Mouse (Mus musculus): ENCODE measurements at regions not wholly inside any gene's neighbourhood (a gene's known extent, or its start where the extent isn't known, plus 50 kb on each side); places are given as distances from the start of the nearest gene placed in this dataset.
A peak's percentile ranks its signal among the peaks of the same experiment; 100 is the strongest.

DNA sequence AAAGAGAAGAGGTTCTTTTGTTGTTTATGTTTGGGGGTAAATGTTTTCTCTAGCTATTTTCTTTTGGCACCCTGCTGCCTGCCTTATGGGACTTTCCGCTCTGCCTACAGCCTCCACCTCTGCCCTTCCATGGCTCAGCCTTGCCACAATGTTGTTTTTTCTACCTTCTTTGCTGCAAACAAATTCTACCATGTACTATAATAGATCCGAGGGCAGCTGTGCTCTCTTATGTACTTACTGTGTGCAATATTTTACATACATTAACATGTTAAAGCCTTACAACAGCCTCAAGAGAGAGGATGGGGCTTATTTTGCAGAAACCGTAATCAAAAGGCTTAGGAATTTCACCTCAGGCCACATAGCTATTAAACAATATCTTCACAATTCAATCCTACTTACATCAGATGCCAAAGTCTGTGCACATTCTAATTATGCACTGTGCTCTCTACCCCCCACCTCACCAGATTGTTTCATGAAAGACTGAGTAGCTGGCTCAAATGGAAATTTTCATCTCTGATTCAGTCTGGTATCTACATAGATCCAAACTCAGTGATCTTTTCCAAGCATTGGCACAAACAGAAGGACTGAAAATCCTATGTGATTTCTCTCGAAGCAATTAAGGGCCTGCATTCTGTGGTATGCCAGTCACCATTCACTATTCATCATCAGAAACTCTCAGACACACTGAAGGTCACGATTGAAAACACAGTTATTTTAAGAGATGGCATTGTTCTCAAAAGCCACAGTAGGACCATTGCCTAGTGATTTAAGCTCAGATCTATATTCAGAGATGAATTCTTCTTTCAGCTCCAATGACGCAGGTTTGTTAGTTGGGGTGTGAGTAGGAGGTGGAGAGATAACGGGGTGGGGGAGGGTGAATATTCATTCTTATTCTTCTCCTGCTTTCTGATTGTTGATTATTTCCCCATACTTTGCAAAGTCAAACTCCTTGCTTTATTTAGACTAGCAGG is 675.2 kb downstream of the Kcna4 start:
- Histone ChIP-seq H3K27ac (ENCODE audit: low read depth) (no peak overlapping the region), H3K9me3 (ENCODE audit: low read length) (no peaks in the 10 kb centered on the region), H3K27me3 (ENCODE audit: insufficient read depth, low read length) (no peaks in the 10 kb centered on the region), H3K9ac (replicated peaks) (no peak overlapping the region), H3K4me3 (ENCODE audit: low read depth, low read length) (no peak overlapping the region), H3K36me3 (replicated peaks; ENCODE audit: insufficient read depth, low read length) (no peaks in the 10 kb centered on the region), H3K4me1 (ENCODE audit: insufficient read depth) (no peaks in the 10 kb centered on the region), H3K4me2 (ENCODE audit: low read depth, low read length) (no peak overlapping the region)
- TF ChIP-seq CTCF (IDR thresholded peaks at IDR 0.05; ENCODE audit: low read depth) (no peak), EP300 (IDR thresholded peaks at IDR 0.05; ENCODE audit: low read depth) (no peak)
- WGBS (ENCODE audit: insufficient replicate concordance), result 66% methylated on average over 7 of the region's 7 CpGs
- DNase-seq (no peak), ATAC-seq (no peak)

DNA sequence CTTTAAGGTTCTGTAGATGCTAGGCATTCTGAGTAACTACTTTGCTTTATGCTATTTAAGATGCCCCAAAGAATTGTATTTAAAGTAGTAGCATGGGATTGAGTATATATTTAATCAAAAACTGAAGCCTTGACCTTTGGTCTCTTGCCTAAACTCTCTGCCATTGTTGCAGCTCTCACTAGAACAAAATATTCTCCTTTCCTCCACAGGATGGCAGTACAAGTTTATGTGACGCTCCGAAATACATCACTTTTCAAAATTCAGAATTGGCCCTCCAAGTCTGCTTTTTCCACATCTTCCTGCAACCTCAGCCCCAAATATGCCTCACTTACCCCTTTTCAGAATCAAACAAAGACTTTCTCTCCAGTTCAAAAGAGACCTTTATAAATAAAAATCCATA is 678.1 kb downstream of the Kcna4 start:
- WGBS (ENCODE audit: insufficient replicate concordance), result 47% methylated on average over 2 of the region's 2 CpGs
- Histone ChIP-seq H3K4me2 (ENCODE audit: low read depth, low read length) (no peak overlapping the region), H3K4me3 (ENCODE audit: low read depth, low read length) (no peak overlapping the region), H3K36me3 (replicated peaks; ENCODE audit: insufficient read depth, low read length) (no peaks in the 10 kb centered on the region), H3K4me1 (ENCODE audit: insufficient read depth) (no peaks in the 10 kb centered on the region), H3K9ac (replicated peaks) (no peak overlapping the region), H3K27me3 (ENCODE audit: insufficient read depth, low read length) (no peaks in the 10 kb centered on the region), H3K27ac (ENCODE audit: low read depth) (no peak overlapping the region), H3K9me3 (ENCODE audit: low read length) (no peaks in the 10 kb centered on the region)
- ATAC-seq (no peak), DNase-seq (no peak)
- TF ChIP-seq EP300 (IDR thresholded peaks at IDR 0.05; ENCODE audit: low read depth), result no peak
- peak; percentile 10; the same call in 1 of the 2 replicates for TF ChIP-seq CTCF (IDR thresholded peaks at IDR 0.05; ENCODE audit: low read depth)

DNA sequence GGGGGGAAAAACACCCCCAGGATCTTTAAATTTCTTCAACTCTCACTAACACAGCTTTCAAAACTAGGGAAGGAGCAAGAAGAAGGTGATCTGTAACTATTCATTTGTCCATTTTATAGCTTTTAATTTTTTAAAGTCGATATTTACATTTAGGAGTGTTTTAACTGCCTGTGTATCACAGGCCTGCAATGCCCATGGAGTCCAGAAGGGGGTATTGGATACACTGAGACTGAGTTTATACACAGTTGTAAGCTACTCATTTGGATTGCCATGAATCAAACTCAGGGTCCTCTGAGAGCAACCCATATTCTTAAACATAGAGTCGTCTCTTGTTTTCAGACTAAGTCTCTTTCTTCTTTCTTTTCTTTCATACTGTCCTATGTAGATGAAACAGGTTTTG is 679.1 kb downstream of the Kcna4 start:
- 78% methylated on average over 2 of the region's 2 CpGs for WGBS (ENCODE audit: insufficient replicate concordance)
- Histone ChIP-seq H3K9me3 (ENCODE audit: low read length) (no peaks in the 10 kb centered on the region), H3K27me3 (ENCODE audit: insufficient read depth, low read length) (no peaks in the 10 kb centered on the region), H3K27ac (ENCODE audit: low read depth) (no peak overlapping the region), H3K4me2 (ENCODE audit: low read depth, low read length) (no peak overlapping the region), H3K4me3 (ENCODE audit: low read depth, low read length) (no peak overlapping the region), H3K9ac (replicated peaks) (no peak overlapping the region), H3K4me1 (ENCODE audit: insufficient read depth) (no peaks in the 10 kb centered on the region), H3K36me3 (replicated peaks; ENCODE audit: insufficient read depth, low read length) (no peaks in the 10 kb centered on the region)
- DNase-seq (no peak), ATAC-seq (no peak)
- TF ChIP-seq CTCF (IDR thresholded peaks at IDR 0.05; ENCODE audit: low read depth) (0 out of 2 replicates have a peak, but pooled peaks have one; percentile 2), EP300 (IDR thresholded peaks at IDR 0.05; ENCODE audit: low read depth) (no peak)

DNA sequence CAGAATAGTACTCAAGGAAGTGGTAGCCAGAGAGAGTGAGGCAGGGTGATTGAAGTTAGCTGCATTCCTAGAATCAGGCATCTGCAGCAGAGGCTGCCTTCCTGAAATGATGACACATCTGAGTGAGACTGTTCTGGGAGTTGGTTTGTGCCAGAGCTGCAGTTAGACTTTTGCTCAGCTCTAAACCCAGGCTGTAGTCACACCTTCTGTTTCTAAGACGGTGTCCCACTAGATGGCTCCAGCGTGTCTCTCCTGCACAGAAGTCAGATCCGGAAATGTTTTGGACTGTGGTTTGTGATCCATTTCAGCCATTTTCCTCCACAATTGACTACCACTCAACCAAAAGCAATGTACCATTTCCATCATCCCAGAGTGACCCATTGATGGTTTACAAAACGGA is 683.1 kb downstream of the Kcna4 start:
- Histone ChIP-seq H3K4me2 (ENCODE audit: low read depth, low read length) (no peak overlapping the region), H3K4me3 (ENCODE audit: low read depth, low read length) (no peak overlapping the region), H3K9ac (replicated peaks) (no peak overlapping the region), H3K36me3 (replicated peaks; ENCODE audit: insufficient read depth, low read length) (no peaks in the 10 kb centered on the region), H3K27me3 (ENCODE audit: insufficient read depth, low read length) (no peaks in the 10 kb centered on the region), H3K4me1 (ENCODE audit: insufficient read depth) (no peaks in the 10 kb centered on the region), H3K9me3 (ENCODE audit: low read length) (no peaks in the 10 kb centered on the region), H3K27ac (ENCODE audit: low read depth) (no peak overlapping the region)
- TF ChIP-seq EP300 (IDR thresholded peaks at IDR 0.05; ENCODE audit: low read depth) (no peak), CTCF (IDR thresholded peaks at IDR 0.05; ENCODE audit: low read depth) (no peak)
- no peak for ATAC-seq
- no peak for DNase-seq
- WGBS (ENCODE audit: insufficient replicate concordance), result 50% methylated on average over 4 of the region's 4 CpGs

DNA sequence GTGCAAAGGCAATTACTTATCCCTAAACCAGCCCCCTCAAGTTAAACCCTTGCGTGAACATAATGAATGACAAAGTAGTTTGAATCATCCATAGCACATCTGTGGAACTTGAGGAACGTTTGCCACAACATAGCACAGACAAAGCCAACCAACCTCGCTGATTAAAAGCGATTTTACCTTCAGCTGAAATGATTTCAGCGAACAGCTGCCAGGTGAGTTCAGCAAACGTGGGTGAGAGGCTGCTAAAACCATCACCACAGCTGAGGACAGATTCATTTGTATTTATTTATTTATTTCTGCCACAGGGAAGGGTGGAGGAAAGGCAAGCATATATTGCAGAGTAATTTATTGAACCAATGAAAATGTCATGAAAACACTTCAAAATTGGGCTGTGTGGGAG is 704.4 kb downstream of the Kcna4 start:
- 60% methylated on average over 6 of the region's 6 CpGs for WGBS (ENCODE audit: insufficient replicate concordance)
- H3K9me3 ChIP-seq (ENCODE audit: low read length), result no peaks in the 10 kb centered on the region
- no peak for TF ChIP-seq CTCF (IDR thresholded peaks at IDR 0.05; ENCODE audit: low read depth)
- no peak for TF ChIP-seq EP300 (IDR thresholded peaks at IDR 0.05; ENCODE audit: low read depth)
- H3K27me3 ChIP-seq (ENCODE audit: insufficient read depth, low read length), result no peaks in the 10 kb centered on the region
- no peak for DNase-seq
- no peak overlapping the region for H3K27ac ChIP-seq (ENCODE audit: low read depth)
- no peaks in the 10 kb centered on the region for H3K4me1 ChIP-seq (ENCODE audit: insufficient read depth)
- no peaks in the 10 kb centered on the region for H3K36me3 ChIP-seq (replicated peaks; ENCODE audit: insufficient read depth, low read length)
- no peak for ATAC-seq
- H3K4me3 ChIP-seq (ENCODE audit: low read depth, low read length), result no peak overlapping the region
- no peak overlapping the region for H3K4me2 ChIP-seq (ENCODE audit: low read depth, low read length)
- H3K9ac ChIP-seq (replicated peaks), result no peak overlapping the region

DNA sequence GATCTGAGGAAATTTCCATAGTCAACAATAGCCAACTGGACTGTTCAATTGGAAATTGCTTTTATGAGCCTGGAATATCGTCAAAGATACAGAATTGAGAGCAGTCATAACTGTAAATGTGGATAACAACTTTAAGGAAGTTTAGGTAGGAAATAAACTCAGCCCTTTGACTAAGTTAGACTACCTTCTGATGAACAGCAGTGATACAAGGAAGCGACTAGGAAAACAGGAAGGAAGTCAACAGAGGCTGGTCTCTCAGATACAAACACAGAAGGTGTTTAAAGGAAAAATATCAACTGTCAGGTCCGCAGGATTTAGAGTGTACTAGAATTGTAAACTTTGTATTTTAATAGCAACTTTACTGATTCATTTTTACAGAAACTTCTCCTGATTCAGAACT is 721.1 kb downstream of the Kcna4 start:
- Histone ChIP-seq H3K27me3 (ENCODE audit: insufficient read depth, low read length) (no peaks in the 10 kb centered on the region), H3K36me3 (replicated peaks; ENCODE audit: insufficient read depth, low read length) (no peaks in the 10 kb centered on the region), H3K27ac (ENCODE audit: low read depth) (no peak overlapping the region), H3K9me3 (ENCODE audit: low read length) (no peaks in the 10 kb centered on the region), H3K4me3 (ENCODE audit: low read depth, low read length) (no peak overlapping the region), H3K9ac (replicated peaks) (no peak overlapping the region), H3K4me2 (ENCODE audit: low read depth, low read length) (no peak overlapping the region), H3K4me1 (ENCODE audit: insufficient read depth) (no peaks in the 10 kb centered on the region)
- ATAC-seq (no peak), DNase-seq (no peak)
- TF ChIP-seq EP300 (IDR thresholded peaks at IDR 0.05; ENCODE audit: low read depth) (no peak), CTCF (IDR thresholded peaks at IDR 0.05; ENCODE audit: low read depth) (no peak)
- 46% methylated on average over 3 of the region's 3 CpGs for WGBS (ENCODE audit: insufficient replicate concordance)
